Comparison of ENCODE assay signal across 27 mouse cellular contexts in genomic region chr16:20529375-20529774, GRCm38 (mm10). TPM values are rescaled to one million over a fixed set of nuclear protein-coding genes. Genes with fewer than 3 reads are reported as not detected.
DNase-seq lines count a peak whose midpoint lies in the region; ATAC-seq and TF ChIP-seq lines count a peak whose summit lies in the region.
"Had no signal": no experiment of that assay in that cellular context is flagged by ENCODE, and none has a peak within 500 bp of the region (broad histone marks: within the 10 kb centered on the region; RNA-seq: fewer than 3 reads in every experiment).

No protein-coding gene starts in this region.

- ATAC-seq in forebrain, embryonic 12.5 days (ENCODE audit: low FRiP score), result peak; percentile 19; the same call in 1 of the 2 replicates
- ATAC-seq in liver, embryonic 12.5 days, result no peak
- no peak for ATAC-seq in liver, postnatal 0 days
- ATAC-seq in liver, embryonic 13.5 days (ENCODE audit: low read depth), result no peak
- ATAC-seq: intestine, embryonic 16.5 days; midbrain, embryonic 13.5 days had no signal

- H3K27me3 ChIP-seq in forebrain, embryonic 12.5 days, result no peaks in the 10 kb centered on the region
- H3K27me3 ChIP-seq in forebrain, embryonic 10.5 days (ENCODE audit: poor library complexity, severe bottlenecking), result no peaks in the 10 kb centered on the region
- no peaks in the 10 kb centered on the region for H3K27me3 ChIP-seq in liver, embryonic 12.5 days (replicated peaks)
- no peaks in the 10 kb centered on the region for H3K27me3 ChIP-seq in liver, postnatal 0 days (ENCODE audit: insufficient read depth, low read length)
- no peaks in the 10 kb centered on the region for H3K27me3 ChIP-seq in liver, embryonic 13.5 days
- H3K27me3 ChIP-seq: embryonic facial prominence, embryonic 13.5 days; limb, embryonic 15.5 days; midbrain, embryonic 13.5 days; neural tube, embryonic 15.5 days had no signal

- peaks cover 90% of the 10 kb centered on the region for H3K36me3 ChIP-seq in forebrain, embryonic 12.5 days (replicated peaks)
- H3K36me3 ChIP-seq in forebrain, embryonic 10.5 days (replicated peaks), result peaks cover 96% of the 10 kb centered on the region
- H3K36me3 ChIP-seq in liver, embryonic 12.5 days, result peaks cover 91% of the 10 kb centered on the region
- peaks cover 65% of the 10 kb centered on the region for H3K36me3 ChIP-seq in liver, postnatal 0 days (replicated peaks; ENCODE audit: insufficient read depth, low read length)
- H3K36me3 ChIP-seq in liver, embryonic 13.5 days, result peaks cover 74% of the 10 kb centered on the region

- 46% methylated on average over 1 of the region's 1 CpGs for WGBS in forebrain, embryonic 12.5 days
- 84% methylated on average over 1 of the region's 1 CpGs for WGBS in forebrain, embryonic 10.5 days
- 73% methylated on average over 1 of the region's 1 CpGs for WGBS in liver, embryonic 12.5 days (ENCODE audit: insufficient replicate concordance)
- WGBS in liver, postnatal 0 days (ENCODE audit: insufficient replicate concordance), result 96% methylated on average over 1 of the region's 1 CpGs
- WGBS in liver, embryonic 13.5 days (ENCODE audit: insufficient replicate concordance), result 80% methylated on average over 1 of the region's 1 CpGs

- H3K4me2 ChIP-seq in forebrain, embryonic 12.5 days, result no peak overlapping the region
- no peak overlapping the region for H3K4me2 ChIP-seq in liver, embryonic 12.5 days
- no peak overlapping the region for H3K4me2 ChIP-seq in liver, postnatal 0 days (ENCODE audit: low read depth, low read length)
- H3K4me2 ChIP-seq in liver, embryonic 13.5 days, result peak overlapping the region; percentile 26; the same call in 1 of the 2 replicates
- H3K4me2 ChIP-seq: embryonic facial prominence, embryonic 13.5 days; limb, embryonic 15.5 days; midbrain, embryonic 13.5 days; neural tube, embryonic 15.5 days had no signal

- no peak for TF ChIP-seq CTCF in liver, postnatal 0 days (IDR thresholded peaks at IDR 0.05; ENCODE audit: low read depth)
- no peak for TF ChIP-seq CTCF in brain, embryonic 14.5 days (IDR thresholded peaks at IDR 0.05; ENCODE audit: borderline replicate concordance, extremely low read depth, insufficient read depth, insufficient read length)

- no peak for TF ChIP-seq POLR2A in brain, embryonic 14.5 days (IDR thresholded peaks at IDR 0.05; ENCODE audit: borderline replicate concordance, extremely low read depth, insufficient read depth, insufficient read length, poor library complexity, severe bottlenecking)

- no peak overlapping the region for H3K27ac ChIP-seq in forebrain, embryonic 12.5 days
- H3K27ac ChIP-seq in forebrain, embryonic 10.5 days, result no peak overlapping the region
- H3K27ac ChIP-seq in liver, embryonic 12.5 days, result peak overlapping the region; percentile 59
- no peak overlapping the region for H3K27ac ChIP-seq in liver, postnatal 0 days (ENCODE audit: low read depth)
- peak overlapping the region; percentile 72 for H3K27ac ChIP-seq in liver, embryonic 13.5 days
- H3K27ac ChIP-seq: embryonic facial prominence, embryonic 13.5 days; limb, embryonic 10.5 days; limb, embryonic 15.5 days; macrophage; midbrain, embryonic 13.5 days; neural tube, embryonic 15.5 days; stomach, postnatal 0 days had no signal

- intact Hi-C loops in heart, postnatal 10 days (cut with DNase I), result no loop called here

- DNase-seq in forebrain, embryonic 10.5 days (ENCODE audit: extremely low spot score, low spot score), result no peak
- DNase-seq in liver, postnatal 0 days, result no peak
- DNase-seq in brain, embryonic 14.5 days (ENCODE audit: low read depth), result peak; percentile 83
- DNase-seq in liver, embryonic 13.5 days, result no peak
- DNase-seq in layer of hippocampus, adult 11-12 months (ENCODE audit: low spot score), result no peak
- DNase-seq in heart, postnatal 10 days, result no peak
- DNase-seq: adrenal gland, postnatal 25 days; cerebellum, adult 8-10 months; gastrocnemius, postnatal 10 days; kidney, postnatal 14 days; lung, adult 2 months; lung, postnatal 10 days; right cerebral cortex, adult 18-20 months; thymus, adult 18-20 months; thymus, postnatal 25 days had no signal

- no peaks in the 10 kb centered on the region for H3K9me3 ChIP-seq in forebrain, embryonic 12.5 days
- H3K9me3 ChIP-seq in forebrain, embryonic 10.5 days, result no peaks in the 10 kb centered on the region
- no peaks in the 10 kb centered on the region for H3K9me3 ChIP-seq in liver, embryonic 12.5 days (replicated peaks)
- H3K9me3 ChIP-seq in liver, postnatal 0 days (ENCODE audit: low read length), result no peaks in the 10 kb centered on the region
- no peaks in the 10 kb centered on the region for H3K9me3 ChIP-seq in liver, embryonic 13.5 days (replicated peaks)
- H3K9me3 ChIP-seq: embryonic facial prominence, embryonic 13.5 days; limb, embryonic 10.5 days; limb, embryonic 15.5 days; midbrain, embryonic 13.5 days; neural tube, embryonic 15.5 days had no signal

- no peak for TF ChIP-seq EP300 in liver, postnatal 0 days (IDR thresholded peaks at IDR 0.05; ENCODE audit: low read depth)

- H3K4me1 ChIP-seq in forebrain, embryonic 12.5 days, result no peaks in the 10 kb centered on the region; the same call in 1 of the 2 replicates
- no peaks in the 10 kb centered on the region; the same call in 1 of the 2 replicates for H3K4me1 ChIP-seq in forebrain, embryonic 10.5 days
- peaks cover 24% of the 10 kb centered on the region for H3K4me1 ChIP-seq in liver, embryonic 12.5 days
- H3K4me1 ChIP-seq in liver, postnatal 0 days (ENCODE audit: insufficient read depth), result no peaks in the 10 kb centered on the region
- peaks cover 31% of the 10 kb centered on the region for H3K4me1 ChIP-seq in liver, embryonic 13.5 days (replicated peaks)
- H3K4me1 ChIP-seq: embryonic facial prominence, embryonic 13.5 days; limb, embryonic 10.5 days; limb, embryonic 15.5 days; midbrain, embryonic 13.5 days had no signal

- H3K4me3 ChIP-seq in forebrain, embryonic 12.5 days (replicated peaks), result no peak overlapping the region
- no peak overlapping the region for H3K4me3 ChIP-seq in forebrain, embryonic 10.5 days
- H3K4me3 ChIP-seq in liver, embryonic 12.5 days, result no peak overlapping the region
- no peak overlapping the region for H3K4me3 ChIP-seq in liver, postnatal 0 days (ENCODE audit: low read depth, low read length)
- no peak overlapping the region for H3K4me3 ChIP-seq in liver, embryonic 13.5 days (replicated peaks)
- H3K4me3 ChIP-seq: embryonic facial prominence, embryonic 13.5 days; limb, embryonic 10.5 days; limb, embryonic 15.5 days; midbrain, embryonic 13.5 days; neural tube, embryonic 15.5 days had no signal

- no peak overlapping the region for H3K9ac ChIP-seq in forebrain, embryonic 12.5 days
- H3K9ac ChIP-seq in liver, embryonic 12.5 days, result peak overlapping the region; percentile 25; the same call in 1 of the 2 replicates
- H3K9ac ChIP-seq in liver, postnatal 0 days (replicated peaks), result no peak overlapping the region
- H3K9ac ChIP-seq in liver, embryonic 13.5 days, result peak overlapping the region; percentile 35; the same call in 1 of the 2 replicates
- H3K9ac ChIP-seq: embryonic facial prominence, embryonic 13.5 days; limb, embryonic 15.5 days; midbrain, embryonic 13.5 days; neural tube, embryonic 15.5 days had no signal

RNA-seq across cellular contexts. Expression of gene Ap2m1, which starts 5.9 kb away (rescaled TPM):
- polyA plus RNA-seq in forebrain, embryonic 12.5 days (2016; fragmentation: Nextera tagmentation; extraction: Ambion mirVana), result 834 and 882 TPM in 2 replicates
- 628 and 638 TPM in 2 replicates for polyA plus RNA-seq in forebrain, embryonic 10.5 days (2016; fragmentation: Nextera tagmentation; extraction: Ambion mirVana)
- 463 and 468 TPM in 2 replicates for polyA plus RNA-seq in liver, embryonic 12.5 days (2016; fragmentation: Nextera tagmentation; extraction: Ambion mirVana)
- 288 and 308 TPM in 2 replicates for polyA plus RNA-seq in liver, postnatal 0 days (2015; fragmentation: Nextera tagmentation; extraction: Ambion mirVana)
- 1,266 and 1,281 TPM in 2 replicates for polyA plus RNA-seq in brain, embryonic 14.5 days (2012; rRNA removed)
- polyA plus RNA-seq in liver, embryonic 13.5 days (2015; fragmentation: Nextera tagmentation; extraction: Ambion mirVana), result 413 and 466 TPM in 2 replicates
- total RNA-seq in heart, postnatal 10 days (2021), result 100 to 1,000 TPM; 253 to 284 TPM

RNA-seq across cellular contexts. Expression of gene Dvl3, which starts 12.6 kb away (rescaled TPM):
- polyA plus RNA-seq in forebrain, embryonic 12.5 days (2016; fragmentation: Nextera tagmentation; extraction: Ambion mirVana), result 43.9 and 51.2 TPM in 2 replicates
- polyA plus RNA-seq in forebrain, embryonic 10.5 days (2016; fragmentation: Nextera tagmentation; extraction: Ambion mirVana), result 28.8 and 30.5 TPM in 2 replicates
- 8.0 and 8.8 TPM in 2 replicates for polyA plus RNA-seq in liver, embryonic 12.5 days (2016; fragmentation: Nextera tagmentation; extraction: Ambion mirVana)
- 3.0 and 3.5 TPM in 2 replicates for polyA plus RNA-seq in liver, postnatal 0 days (2015; fragmentation: Nextera tagmentation; extraction: Ambion mirVana)
- polyA plus RNA-seq in brain, embryonic 14.5 days (2012; rRNA removed), result 63.6 and 109 TPM in 2 replicates
- 3.7 and 4.8 TPM in 2 replicates for polyA plus RNA-seq in liver, embryonic 13.5 days (2015; fragmentation: Nextera tagmentation; extraction: Ambion mirVana)
- total RNA-seq in heart, postnatal 10 days (2021), result 10 to 100 TPM; 60.7 to 61.7 TPM

RNA-seq across cellular contexts. Expression of gene Abcf3, which starts 19.0 kb away (rescaled TPM):
- 60.9 and 74.3 TPM in 2 replicates for polyA plus RNA-seq in forebrain, embryonic 12.5 days (2016; fragmentation: Nextera tagmentation; extraction: Ambion mirVana)
- 58.3 and 62.6 TPM in 2 replicates for polyA plus RNA-seq in forebrain, embryonic 10.5 days (2016; fragmentation: Nextera tagmentation; extraction: Ambion mirVana)
- polyA plus RNA-seq in liver, embryonic 12.5 days (2016; fragmentation: Nextera tagmentation; extraction: Ambion mirVana), result 38.8 and 40.5 TPM in 2 replicates
- polyA plus RNA-seq in liver, postnatal 0 days (2015; fragmentation: Nextera tagmentation; extraction: Ambion mirVana), result 18.0 and 19.8 TPM in 2 replicates
- polyA plus RNA-seq in brain, embryonic 14.5 days (2012; rRNA removed), result 67.5 TPM in 2 replicates
- polyA plus RNA-seq in liver, embryonic 13.5 days (2015; fragmentation: Nextera tagmentation; extraction: Ambion mirVana), result 27.0 and 27.9 TPM in 2 replicates
- 10 to 100 TPM; 62.9 to 66.2 TPM for total RNA-seq in heart, postnatal 10 days (2021)

RNA-seq across cellular contexts. Expression of gene Eif2b5, which starts 30.8 kb away (rescaled TPM):
- polyA plus RNA-seq in forebrain, embryonic 12.5 days (2016; fragmentation: Nextera tagmentation; extraction: Ambion mirVana), result 120 and 125 TPM in 2 replicates
- 158 and 160 TPM in 2 replicates for polyA plus RNA-seq in forebrain, embryonic 10.5 days (2016; fragmentation: Nextera tagmentation; extraction: Ambion mirVana)
- 90.0 and 99.7 TPM in 2 replicates for polyA plus RNA-seq in liver, embryonic 12.5 days (2016; fragmentation: Nextera tagmentation; extraction: Ambion mirVana)
- polyA plus RNA-seq in liver, postnatal 0 days (2015; fragmentation: Nextera tagmentation; extraction: Ambion mirVana), result 25.3 and 26.1 TPM in 2 replicates
- polyA plus RNA-seq in brain, embryonic 14.5 days (2012; rRNA removed), result 56.7 and 61.0 TPM in 2 replicates
- 71.1 and 75.5 TPM in 2 replicates for polyA plus RNA-seq in liver, embryonic 13.5 days (2015; fragmentation: Nextera tagmentation; extraction: Ambion mirVana)
- 10 to 100 TPM; 52.7 to 54.2 TPM for total RNA-seq in heart, postnatal 10 days (2021)

RNA-seq across cellular contexts. Expression of gene Vwa5b2, which starts 59.9 kb away (rescaled TPM):
- polyA plus RNA-seq in forebrain, embryonic 12.5 days (2016; fragmentation: Nextera tagmentation; extraction: Ambion mirVana), result 2.0 and 2.8 TPM in 2 replicates
- polyA plus RNA-seq in forebrain, embryonic 10.5 days (2016; fragmentation: Nextera tagmentation; extraction: Ambion mirVana), result 0.84 and 0.97 TPM in 2 replicates
- polyA plus RNA-seq in liver, embryonic 12.5 days (2016; fragmentation: Nextera tagmentation; extraction: Ambion mirVana), result 0.23 and 0.30 TPM in 2 replicates
- not detected in 2 replicates for polyA plus RNA-seq in liver, postnatal 0 days (2015; fragmentation: Nextera tagmentation; extraction: Ambion mirVana)
- 28.2 and 44.7 TPM in 2 replicates for polyA plus RNA-seq in brain, embryonic 14.5 days (2012; rRNA removed)
- polyA plus RNA-seq in liver, embryonic 13.5 days (2015; fragmentation: Nextera tagmentation; extraction: Ambion mirVana), result 0.21 and 0.23 TPM in 2 replicates
- total RNA-seq in heart, postnatal 10 days (2021), result 1 to 10 TPM in 1 of 2 experiments, under 1 TPM in 1; 0.30 to 1.0 TPM
- total RNA-seq: common myeloid progenitor, adult 5-6 weeks; megakaryocyte-erythroid progenitor cell, adult 5-6 weeks had no signal
- polyA plus RNA-seq: macrophage had no signal

Comparison
In these comparisons a context has a peak if more than half of its experiments do, and no peak if none do; other contexts are left out.
1. H3K27ac ChIP-seq: peak in liver, embryonic 12.5 days (single experiment) and liver, embryonic 13.5 days (single experiment); none in forebrain, embryonic 12.5 days (single experiment), forebrain, embryonic 10.5 days (single experiment) and liver, postnatal 0 days (single experiment).
2. H3K9ac ChIP-seq: peak in liver, embryonic 12.5 days (single experiment) and liver, embryonic 13.5 days (single experiment); none in forebrain, embryonic 12.5 days (single experiment) and liver, postnatal 0 days (single experiment).